Mouse (Mus musculus) ovary, postnatal 14 days (tissue): Measurements from ENCODE around the gene Spg21.
A peak's percentile ranks its signal among the peaks of the same experiment; 100 is the strongest.

Experiments used
- DNase-seq: peaks from one replicate; pipeline ENCODE4 v3.0.0; 2022; ENCODE audit warnings: low spot score

The Spg21 gene

DNA sequence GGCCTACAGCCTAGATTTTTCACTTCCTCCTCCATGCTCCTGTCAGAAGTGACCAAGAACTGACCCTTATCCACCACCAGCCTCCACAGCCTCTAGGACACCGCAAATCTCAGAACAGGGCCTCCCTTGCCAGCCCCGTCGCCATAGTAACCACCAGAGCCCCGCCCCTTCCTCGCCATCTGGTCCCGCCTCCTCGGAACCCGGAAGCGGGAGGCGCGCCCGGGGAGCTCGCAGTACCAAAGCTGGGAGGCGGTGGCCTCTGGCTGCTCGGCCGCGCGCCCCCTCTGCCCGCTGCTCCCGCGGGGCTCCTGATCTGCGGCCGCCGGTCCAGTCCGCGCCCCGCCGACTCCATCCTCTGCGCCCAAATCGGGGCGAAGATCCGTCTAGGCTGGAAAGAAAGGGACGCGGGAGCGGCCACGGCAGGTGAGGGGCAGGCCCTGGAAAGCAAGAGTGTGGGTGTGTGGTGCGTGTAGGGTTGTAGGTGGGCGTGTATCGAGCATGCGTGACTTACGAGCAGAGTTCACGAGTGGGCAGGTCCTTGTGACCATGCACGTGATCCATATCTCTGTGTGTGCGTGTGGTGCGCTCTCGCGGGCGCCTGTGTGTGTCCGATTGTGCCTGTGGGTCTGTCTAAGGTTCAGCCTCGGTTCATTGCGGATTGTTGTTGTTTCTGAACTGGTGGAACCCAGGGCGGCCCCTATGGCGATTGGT, at the start of gene Spg21:
Spg21 (plus strand) TSS at position 216 of the 711 bp plus-strand sequence.
- DNase-seq, result peak; percentile 99

DNA sequence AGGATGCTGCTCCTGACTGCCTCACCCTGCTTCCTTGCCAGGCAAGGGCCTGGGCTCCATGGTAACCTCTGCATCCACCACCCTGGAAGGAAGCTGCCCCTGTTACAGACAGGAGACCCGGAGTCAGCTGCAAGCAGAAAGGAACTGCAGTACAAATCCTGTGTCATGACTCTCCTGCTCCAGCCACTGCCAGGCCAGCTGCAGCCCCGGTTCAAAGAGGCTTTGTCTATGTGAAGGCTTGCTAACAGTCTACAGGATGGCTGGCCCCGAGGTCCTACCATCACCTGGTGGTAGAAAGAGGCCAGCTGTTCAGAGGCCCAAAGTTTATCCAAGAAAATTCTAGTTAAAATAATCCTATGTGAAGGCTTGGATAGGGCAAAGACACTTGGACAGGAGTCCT, 49.4 kb upstream of the Spg21 start:
- no peak for DNase-seq

DNA sequence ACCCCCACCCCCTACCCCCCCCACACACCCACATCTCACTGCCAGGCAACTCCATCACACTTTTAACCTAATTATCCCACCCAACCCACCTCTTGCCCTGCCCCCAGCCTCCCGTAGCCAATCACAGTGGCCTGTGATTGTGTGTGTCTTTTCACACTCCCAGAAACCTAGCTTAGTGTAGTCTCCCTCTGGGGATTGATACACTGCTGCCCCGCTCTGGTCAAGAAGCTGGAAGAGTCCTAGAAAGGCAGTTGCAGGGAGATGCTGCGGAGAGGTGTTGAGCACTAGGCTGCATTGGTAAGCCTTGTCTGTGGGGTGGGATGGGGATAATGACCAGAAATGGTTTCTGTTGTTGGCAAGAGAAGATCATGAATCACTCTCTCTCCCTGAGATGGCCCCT, 43.0 kb upstream of the Spg21 start:
- DNase-seq, result no peak

DNA sequence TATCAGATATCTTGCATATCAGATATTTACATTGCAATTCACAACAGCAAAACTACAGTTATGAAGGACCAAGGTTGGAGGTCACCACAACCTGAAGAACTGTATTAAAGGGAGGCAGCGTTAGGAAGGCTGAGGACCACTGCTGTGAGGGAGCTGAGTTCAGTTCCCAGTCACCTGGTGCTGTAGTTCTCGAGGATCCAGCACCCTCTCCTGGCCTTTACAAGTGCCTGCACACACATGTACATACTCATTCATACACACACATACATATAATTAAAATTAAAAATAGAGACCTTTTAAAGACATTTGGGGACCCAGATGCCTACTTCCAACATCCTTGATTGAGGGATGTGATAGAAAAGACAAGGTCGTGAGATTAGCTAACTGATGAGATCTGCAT, 41.1 kb upstream of the Spg21 start:
- no peak for DNase-seq

DNA sequence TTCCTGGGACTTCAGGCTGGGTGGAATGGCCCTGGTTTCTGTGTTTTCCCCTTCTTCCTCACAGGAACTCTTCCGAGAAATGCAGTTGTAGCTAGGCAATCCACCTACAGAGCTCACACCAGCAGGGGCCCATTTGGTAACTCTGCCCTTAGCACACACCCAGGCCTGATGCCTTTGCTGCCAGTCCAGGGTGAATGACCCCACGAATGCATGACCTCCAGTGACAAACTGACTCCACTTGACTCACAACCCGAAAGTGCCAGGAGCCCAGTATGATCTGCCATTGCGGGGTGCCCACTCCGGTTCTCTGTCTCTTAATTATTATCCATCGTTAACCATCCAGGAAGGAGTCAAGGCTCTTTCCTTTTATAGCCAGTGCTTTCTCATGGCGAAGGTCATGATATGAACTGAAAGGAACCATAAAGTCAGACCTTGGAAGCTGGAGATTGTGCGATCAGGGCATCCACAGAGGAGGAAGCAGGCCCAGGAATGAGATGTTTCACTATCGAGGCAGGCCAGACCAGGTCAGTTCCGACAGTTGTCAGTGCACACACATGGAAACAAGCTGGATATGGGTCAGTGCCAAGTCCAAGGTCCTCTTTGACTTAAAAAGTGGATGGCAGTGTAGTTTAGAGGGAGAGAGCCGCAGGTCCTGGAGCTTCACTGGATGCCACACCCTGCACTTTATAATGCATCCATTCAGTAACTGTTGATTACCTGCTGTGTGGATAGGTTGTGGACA, 37.8 kb upstream of the Spg21 start, which contains the start of gene Slc51b:
Slc51b (minus strand) TSS at position 196 of the 742 bp plus-strand sequence.
- no peak for DNase-seq

DNA sequence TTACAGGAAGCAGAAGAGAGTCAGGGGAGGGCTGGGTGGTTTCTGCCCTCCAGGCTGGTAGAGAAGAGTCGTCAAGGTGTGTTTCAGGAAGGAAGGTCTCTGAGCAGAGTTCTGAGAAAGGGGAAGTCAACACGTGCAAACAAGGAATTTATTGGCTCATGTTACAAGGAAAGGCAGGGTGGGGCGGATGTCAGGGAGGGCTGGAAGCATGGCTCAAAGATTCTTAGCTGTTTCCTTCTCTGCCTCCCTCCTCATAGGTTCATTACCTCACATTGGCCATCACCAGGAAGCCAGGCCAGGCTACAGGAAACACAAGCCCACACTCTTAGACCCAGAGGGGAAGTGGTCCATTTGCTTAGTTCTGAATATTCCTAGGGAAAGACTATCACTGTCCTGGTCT, 36.4 kb upstream of the Spg21 start:
- DNase-seq, result no peak

DNA sequence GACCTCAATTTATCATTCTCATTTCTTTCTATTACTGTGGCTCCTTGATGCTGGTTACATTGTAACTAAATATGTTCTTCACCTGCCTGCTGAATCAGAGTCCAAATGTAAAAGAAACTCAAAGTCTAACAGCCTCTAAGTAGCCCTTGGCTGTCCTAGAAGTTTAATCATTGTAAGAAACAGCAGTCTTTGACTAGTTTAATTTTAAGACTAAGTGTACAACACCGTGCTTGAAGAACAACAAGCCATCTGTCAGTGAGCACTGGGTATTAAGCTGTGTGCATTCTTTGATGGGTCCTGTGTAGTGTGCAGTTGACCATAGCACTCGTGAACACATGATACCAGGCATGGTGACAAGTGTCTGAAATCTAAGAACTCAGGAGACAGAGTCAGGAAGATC, 33.2 kb upstream of the Spg21 start:
- no peak for DNase-seq

DNA sequence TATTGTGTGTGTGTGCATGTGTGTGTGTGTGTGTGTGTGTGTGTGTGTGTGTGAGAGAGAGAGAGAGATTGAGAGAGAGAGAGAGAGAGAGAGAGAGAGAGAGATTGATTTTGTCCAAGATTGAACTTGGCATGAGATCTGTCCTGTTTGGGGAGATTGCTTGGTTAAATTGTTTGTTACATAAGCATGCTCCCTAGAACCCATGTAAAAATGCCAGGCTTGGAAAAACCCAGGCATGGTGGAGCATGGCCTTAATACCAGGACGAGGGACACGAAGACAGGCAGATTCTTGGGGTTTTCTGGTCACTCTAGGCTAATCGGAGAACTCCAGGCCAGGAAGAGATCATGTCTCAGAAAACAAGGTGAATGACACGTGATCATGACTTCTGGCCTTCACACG, 32.7 kb upstream of the Spg21 start:
- no peak for DNase-seq

DNA sequence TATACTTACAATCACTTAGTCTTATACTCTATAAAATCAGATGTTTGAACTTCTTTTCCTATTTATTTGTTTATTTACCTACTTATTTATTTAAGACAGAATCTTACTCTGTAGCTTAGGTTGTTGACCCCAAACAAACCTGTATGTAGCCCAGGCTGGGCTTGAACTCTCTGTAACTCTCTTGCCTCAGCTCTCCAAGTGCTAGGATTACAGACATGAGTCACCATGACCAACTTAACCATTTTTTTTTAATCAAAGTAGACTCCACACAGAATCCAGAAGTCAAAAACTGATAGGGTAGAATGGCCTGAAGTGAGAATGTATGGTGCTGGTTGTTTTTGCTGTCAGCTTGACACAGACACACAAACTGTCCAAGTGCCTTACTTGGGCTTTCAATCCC, 30.3 kb upstream of the Spg21 start:
- no peak for DNase-seq

DNA sequence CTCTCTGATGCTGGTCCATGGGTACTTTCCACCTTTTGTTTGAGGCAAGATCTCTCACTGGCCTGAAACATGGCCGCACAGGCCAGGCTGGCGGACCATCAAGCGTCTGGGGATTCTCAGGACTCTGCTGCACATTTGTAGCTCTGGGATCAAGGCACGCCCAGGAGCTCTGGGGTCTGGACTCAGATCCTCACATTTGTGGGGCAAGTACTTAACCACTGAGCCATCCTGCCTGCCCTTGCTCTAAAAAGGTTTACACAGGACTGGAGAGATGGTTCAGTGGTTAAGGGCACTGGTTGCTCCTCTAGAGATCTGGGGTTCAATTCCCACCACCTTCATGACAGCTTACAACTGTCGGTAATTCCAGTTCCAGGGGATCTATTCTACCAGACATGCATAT, 29.8 kb upstream of the Spg21 start:
- DNase-seq, result no peak

DNA sequence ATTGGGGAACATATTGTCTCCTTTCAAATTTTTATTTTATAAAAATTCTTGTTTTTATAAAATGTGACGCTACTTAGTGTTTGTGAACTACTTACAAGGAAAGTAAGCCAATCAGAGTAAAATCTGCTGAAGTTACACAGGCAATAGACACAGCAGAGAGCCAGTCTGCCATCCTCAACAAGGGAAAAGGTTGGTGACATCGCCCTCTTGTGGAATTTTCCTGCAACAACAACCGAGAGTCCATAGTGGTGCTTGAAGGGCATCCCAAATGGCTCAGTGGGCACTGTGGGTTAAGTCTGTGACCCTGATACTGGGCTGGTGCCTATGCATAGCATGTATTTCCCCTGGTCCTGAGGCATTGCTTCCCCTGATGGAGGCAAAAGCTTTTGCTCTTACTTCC, 28.5 kb upstream of the Spg21 start:
- peak; percentile 90 for DNase-seq

DNA sequence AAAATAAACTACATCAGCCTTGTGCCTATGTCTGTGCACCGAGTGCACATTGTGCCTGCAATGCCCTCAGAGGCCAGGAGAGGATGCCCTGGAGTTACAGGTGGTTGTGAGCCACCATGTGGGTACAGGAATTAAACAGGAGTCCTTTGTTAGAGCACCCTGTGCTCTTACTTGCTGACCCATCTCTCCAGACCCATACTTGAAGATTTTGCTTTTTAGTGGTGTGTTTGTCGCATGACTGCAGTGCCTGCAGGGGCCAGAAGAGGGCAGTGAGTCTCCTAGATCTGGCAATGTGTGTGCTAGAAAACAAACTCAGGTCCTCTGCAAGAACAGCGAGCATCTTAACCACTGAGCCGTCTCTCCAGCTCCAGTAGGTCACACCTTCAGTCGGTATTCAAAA, 26.6 kb upstream of the Spg21 start:
- DNase-seq, result peak; percentile 34

DNA sequence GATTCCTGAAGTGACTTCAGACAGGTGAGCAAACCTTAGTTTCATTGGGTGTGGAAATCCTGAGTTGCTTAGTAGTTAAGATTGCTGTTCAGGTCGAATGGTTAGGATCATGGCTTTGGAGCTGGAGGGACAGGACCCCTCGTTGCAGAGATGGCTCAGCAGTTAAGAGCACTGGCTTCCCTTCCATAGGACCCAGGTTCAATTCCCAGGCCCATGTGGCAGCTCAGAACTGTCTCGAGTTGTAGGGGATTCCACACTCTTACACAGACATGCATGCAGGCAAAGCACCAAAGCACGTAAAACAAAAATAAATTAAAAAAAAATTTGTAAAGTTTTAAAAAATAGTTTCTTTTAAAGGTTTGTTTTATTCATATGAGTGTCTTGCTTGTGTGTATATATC, 25.5 kb upstream of the Spg21 start:
- DNase-seq, result no peak

DNA sequence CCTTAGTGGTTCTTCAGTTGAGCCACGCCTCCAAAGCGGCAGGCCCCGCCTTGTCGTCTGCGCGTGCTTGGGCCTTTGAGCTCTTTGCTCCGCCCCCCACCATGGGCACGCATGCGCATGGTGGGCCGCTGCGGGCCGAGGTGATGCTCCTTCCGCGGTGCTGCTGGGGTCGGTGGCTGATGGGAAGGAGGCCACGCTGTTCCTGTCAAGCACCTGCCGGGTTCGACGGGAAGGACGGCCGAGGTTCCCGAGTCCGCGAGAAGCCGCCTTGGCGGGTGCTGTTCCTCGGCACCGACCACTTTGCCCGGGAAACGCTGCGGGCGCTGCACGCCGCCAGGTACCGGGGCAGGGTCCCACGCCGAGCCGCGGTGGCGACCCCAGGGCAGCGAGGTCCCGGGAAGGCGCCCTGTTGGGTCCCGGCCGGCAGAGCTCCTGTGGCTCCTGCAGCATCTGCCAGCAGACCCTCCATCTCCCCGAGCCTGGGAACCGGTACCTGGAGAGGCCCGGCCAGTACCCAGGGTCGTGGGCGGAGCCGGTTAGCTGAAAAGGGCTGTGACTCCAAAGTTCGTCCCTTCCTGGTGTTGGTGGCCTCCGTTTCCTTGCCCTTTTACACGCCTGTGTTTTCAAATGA, 25.0 kb upstream of the Spg21 start, which contains the start of gene Mtfmt:
Mtfmt (plus strand) TSS at position 112 of the 631 bp plus-strand sequence.
- DNase-seq, result peak; percentile 90

DNA sequence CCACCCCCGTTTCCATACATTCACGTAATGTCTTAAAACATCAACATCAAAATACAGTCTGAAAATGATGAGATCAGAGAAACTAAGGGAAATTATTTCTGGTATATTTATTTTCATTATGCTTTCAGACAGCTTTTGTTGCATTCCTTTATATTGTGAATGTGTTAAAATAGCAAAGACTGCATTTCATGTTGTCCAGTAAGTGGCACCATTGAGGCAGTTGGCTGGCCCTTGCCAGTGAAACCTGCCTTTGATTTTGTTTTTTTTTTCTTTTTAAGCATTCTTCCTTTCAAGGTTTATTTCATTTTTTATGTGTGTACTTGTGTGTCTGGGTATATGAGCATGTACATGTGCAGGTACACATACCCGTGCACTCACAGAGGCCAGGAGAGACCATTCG, 16.1 kb upstream of the Spg21 start:
- no peak for DNase-seq

DNA sequence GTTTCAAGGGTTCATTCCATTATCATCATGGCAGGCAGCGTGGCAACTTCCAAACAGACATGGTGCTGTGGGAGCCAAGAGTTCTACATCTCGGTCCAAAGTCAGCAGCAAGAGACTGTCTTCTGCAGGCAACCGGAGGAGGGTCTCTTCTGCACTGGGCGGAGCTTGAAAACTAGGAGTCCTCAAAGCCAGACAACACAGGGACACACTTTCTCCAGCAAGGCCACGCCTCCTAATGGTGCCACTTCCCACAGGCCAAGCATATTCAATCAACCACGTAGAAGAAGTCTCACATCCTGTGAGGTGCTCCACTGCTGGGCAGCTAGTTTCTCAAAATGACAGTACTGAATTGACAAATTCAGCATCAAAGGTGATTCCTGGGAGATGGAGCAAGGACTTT, 12.8 kb upstream of the Spg21 start:
- no peak for DNase-seq

DNA sequence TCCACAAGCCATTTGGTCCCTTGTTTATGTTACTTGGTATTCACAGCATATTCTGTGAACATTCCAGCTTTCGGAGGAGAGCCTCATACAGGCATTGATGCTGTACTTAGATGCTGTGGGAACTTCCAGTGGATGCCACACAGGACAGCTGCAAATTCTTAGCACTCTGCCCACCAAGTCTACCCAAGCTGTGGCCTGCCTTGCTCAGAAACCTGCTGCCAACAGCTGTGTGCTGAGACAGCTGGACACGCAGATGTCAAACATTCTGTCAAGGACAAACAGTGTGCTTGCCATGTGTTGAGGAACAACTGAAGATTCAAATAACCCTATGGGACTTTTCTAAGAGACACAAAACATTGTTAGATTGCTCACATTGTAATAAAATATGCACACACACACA, 1.8 kb upstream of the Spg21 start:
- no peak for DNase-seq

DNA sequence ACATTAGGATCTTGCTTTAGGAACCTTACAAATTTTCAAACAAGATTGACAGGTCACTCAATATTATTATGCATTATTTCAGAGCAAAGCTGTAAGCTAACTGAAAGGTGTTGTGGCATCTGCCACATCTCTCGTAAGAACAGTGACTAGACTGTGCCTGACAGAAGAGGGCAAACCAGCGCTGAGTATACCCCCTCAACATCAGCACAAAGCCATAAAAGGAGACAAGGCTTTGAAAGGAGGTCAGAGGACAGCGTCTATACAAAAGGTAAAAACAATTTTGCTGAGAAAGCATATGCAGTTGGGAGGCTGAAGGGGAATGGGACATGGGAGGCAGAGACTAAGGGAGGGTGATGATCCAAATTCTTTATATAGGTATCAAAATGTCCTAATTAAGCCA, 549 bp upstream of the Spg21 start:
- no peak for DNase-seq

DNA sequence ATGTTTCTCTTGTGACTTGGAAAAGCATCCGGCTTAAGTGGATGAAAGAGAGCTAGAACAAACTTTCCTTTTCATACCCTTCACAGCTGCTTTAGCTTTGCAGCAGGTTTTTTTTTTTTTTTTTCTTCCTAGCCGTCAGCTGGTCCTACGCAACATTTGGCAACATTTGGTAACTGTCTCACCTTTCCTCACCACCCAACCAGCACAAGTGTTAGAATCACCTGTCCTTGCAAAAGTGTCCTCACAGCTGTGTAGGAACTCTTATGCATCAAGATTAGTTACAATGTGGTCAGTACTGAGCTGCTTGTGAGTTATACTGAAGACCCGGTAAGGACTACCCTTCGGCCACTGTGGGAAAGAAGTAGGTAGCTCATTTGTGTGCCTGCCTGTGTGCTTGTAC, 1.8 kb downstream of the Spg21 start:
- DNase-seq, result no peak

DNA sequence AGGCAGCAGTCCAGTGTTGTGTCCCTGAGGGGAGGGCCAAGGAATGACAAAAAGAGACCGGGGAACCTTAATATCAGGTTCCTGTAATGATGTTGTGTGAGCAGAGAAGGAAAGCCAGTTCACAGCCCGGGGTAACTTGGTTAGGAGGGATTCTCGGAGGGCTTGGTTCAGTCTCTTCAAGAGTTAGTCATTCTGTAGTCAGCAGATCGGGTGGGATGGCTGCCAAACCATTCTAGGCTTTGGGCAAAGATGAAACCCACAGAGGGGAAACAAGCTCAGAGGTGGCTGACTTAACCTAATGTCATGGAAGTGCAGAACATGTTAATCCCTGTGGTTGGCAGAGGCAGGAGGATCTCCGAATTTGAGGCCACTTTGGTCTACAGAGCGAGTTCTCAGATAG, 3.4 kb downstream of the Spg21 start:
- no peak for DNase-seq

DNA sequence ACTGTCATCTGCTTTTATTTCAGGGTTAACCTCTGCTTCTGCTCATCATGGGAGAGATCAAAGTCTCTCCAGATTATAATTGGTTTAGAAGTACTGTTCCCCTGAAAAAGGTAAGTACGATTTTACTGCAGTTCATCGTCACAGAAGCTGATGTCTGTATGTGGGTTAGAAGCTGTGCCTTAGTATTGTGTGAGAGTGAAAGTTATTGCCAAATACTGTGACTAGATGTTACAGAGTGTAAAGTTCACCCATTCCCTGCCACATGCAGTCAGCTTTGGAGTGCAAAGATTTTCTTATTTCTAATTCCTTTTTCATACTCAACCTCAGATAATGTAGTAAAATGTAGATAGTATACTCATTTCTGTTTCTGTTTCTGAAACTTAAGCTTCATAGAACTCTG, 4.5 kb downstream of the Spg21 start:
- no peak for DNase-seq

DNA sequence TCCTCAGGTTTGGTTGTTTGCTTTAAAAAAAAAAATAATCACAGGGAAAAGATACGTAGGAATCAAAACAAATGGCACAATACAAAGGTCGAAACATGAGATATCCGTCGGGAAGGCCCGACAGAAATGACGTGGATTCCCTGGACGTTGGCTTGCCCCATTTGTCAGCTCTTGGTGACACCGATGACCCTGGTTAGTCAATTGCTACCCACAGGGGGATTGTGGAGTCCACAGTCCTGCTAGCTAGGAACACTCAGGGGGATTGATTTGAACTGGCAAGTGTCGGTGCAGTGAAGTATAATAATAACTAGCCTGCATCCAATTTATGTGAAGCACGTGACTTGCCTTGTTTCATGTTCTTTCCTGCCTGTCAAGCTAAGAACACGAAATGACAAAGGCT, 6.9 kb downstream of the Spg21 start:
- no peak for DNase-seq

DNA sequence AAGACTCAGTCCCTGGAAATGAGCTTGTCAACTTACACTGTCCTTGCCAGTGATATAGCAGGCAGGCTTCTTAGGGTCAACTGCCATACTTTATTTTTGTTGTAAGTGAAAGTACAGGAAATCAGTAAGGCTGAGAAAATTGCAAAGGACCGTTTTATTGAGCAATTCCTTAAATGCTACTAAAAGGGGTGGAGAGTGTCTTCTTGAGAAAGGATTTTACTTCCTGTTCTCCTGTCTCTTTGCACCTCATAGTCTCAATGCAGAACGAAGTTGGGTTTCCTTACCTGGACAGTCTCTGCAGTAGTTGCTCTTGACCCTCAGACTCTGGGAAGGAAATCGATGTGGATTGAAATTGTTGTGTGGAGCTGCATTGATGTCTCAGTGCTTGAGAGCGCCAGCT, 12.0 kb downstream of the Spg21 start:
- DNase-seq, result no peak
